Mouse (Mus musculus): Measurements from ENCODE around the gene Cnnm4.

DNA sequence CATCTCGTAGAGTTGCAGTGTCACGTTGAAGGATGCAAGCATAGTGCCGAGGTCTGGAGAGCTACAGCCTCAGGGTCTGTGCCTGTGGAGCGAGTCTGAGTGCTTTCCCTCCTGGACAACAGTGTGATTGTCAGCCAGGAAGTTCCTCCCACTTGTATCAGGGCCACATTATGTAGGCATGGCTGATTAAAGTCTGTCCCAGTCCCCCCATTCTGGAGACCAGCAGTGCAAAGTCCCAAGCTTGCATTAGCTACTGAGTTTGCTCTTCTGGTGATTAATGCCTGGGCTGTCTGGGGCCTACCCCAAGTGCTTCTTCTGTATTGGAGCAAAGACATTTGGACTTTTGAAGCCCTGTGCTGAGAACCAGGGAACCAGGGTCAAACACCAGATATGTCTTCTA is 12.4 kb downstream of the Cnnm4 start:
- TF ChIP-seq CTCF (IDR thresholded peaks at IDR 0.05 in 2 of 3, conservative IDR thresholded peaks at IDR 0.05 in 1 of 3; ENCODE audit: control insufficient read depth in 1 of 3, insufficient read depth in 1 of 3, low read depth in 2 of 3, low read length in 3 of 3, poor library complexity in 1 of 3, severe bottlenecking in 1 of 3): no peak
- TF ChIP-seq CHD1 (IDR thresholded peaks at IDR 0.05; ENCODE audit: low read depth, low read length): no peak
